Mouse (Mus musculus) heart, postnatal 4 days (tissue): ENCODE measurements around the gene Map3k19. TPM values are rescaled to one million over a fixed set of nuclear protein-coding genes. Genes with fewer than 3 reads are reported as not detected.

Experiments
- DNase-seq: peaks from one replicate; pipeline ENCODE4 v3.0.0; 2021
- total RNA-seq, 2 experiments: library from RNA; stranded (reverse); gene quantifications; 2 replicates each; pipeline ENCODE4 v1.2.3; 2021

Map3k19 gene
- total RNA-seq, 2 experiments from 2014 or later = not detected

- no peak for DNase-seq
Measured at GRCm38 (mm10) chr1:127796341-127796740, 58.5 kb downstream of the Map3k19 start.

GRCm38 (mm10) chr1:127795087-127795769 is 59.6 kb downstream of the Map3k19 start:
- DNase-seq = no peak

GRCm38 (mm10) chr1:127793459-127793858 is 61.4 kb downstream of the Map3k19 start:
- DNase-seq = no peak

DNA sequence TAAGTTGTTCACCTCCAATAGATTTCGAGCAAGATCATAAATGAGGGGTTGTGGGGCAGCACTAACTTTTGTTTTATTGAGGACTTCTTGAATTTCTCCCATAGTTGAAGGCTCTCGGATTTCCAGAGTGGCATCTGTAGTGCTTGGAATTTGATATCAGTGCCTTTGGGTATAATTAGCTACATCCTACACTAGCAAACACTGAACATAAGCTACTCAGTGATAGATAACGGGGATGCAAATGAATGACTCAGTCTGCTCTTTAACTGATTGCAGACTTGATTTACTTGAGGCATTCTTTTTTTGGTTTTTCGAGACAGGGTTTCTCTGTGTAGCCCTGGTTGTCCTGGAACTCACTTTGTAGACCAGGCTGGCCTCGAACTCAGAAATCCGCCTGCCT is 65.9 kb downstream of the Map3k19 start:
- no peak for DNase-seq

DNA sequence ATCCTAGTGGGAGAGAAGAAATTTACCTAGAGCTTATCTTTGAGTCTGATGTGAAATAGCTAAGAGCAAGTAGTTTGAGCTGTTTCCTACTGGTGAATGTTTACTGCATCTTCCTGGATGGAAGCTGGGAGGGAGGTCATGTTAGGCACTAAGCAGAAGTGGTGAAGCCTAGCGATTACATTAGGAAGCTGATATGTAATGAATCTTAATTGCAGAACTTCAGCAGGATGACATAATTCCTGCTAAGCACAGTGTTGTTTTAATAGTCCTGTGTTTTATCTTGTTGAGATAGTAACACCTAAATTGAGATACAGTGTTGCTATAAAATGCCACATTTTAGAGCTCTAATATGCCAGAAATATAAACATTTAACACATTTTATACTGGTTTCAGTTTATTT is 68.9 kb downstream of the Map3k19 start:
- no peak for DNase-seq

DNA sequence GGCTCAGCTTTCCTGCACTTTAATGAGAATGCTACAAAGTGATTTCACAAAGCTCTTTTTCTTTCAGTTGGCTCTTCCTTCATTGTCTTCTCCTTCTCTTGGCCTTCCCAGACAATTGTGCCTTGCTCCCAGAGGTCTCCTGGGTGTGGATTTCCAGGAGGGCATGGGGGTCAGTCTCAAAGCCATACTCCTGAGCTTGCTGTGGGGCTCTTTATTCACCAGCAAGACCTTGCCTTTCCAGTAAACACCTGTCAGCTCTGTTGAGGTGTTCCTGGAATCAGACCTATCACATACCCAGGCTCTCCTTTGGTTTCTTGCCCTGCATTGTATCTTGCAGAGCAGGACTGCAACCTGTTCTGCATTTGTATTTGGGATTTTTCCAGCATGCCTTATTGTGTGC is 71.0 kb downstream of the Map3k19 start:
- DNase-seq = no peak

GRCm38 (mm10) chr1:127780849-127781248 is 74.0 kb downstream of the Map3k19 start:
- DNase-seq = no peak

- no peak for DNase-seq
Measured at GRCm38 (mm10) chr1:127780142-127780541, 74.7 kb downstream of the Map3k19 start.

GRCm38 (mm10) chr1:127778611-127779010 is 76.2 kb downstream of the Map3k19 start:
- no peak for DNase-seq

GRCm38 (mm10) chr1:127776246-127776645 is 78.6 kb downstream of the Map3k19 start:
- no peak for DNase-seq

- no peak for DNase-seq
Measured at GRCm38 (mm10) chr1:127775206-127775720, 79.6 kb downstream of the Map3k19 start.

- DNase-seq = peak; percentile 63
Measured at GRCm38 (mm10) chr1:127774501-127774880, 80.3 kb downstream of the Map3k19 start.

GRCm38 (mm10) chr1:127773803-127774500 is 80.9 kb downstream of the Map3k19 start, which contains the start of gene Ccnt2:
TSS of gene Ccnt2 (plus strand) at chr1:127774164.
- peak; percentile 99 for DNase-seq

- DNase-seq = peak; percentile 20
Measured at GRCm38 (mm10) chr1:127773198-127773802, 81.5 kb downstream of the Map3k19 start.

GRCm38 (mm10) chr1:127766741-127767140 is 88.1 kb downstream of the Map3k19 start:
- DNase-seq = no peak

- DNase-seq = no peak
Measured at GRCm38 (mm10) chr1:127765468-127765867, 89.4 kb downstream of the Map3k19 start.

Other genes with a start within 250 kb of the Map3k19 start
- gene Tmem163, start 175.5 kb downstream of the Map3k19 start, total RNA-seq = 10 to 100 TPM; 13.8 to 14.7 TPM
- gene Acmsd, start 125.6 kb downstream of the Map3k19 start, total RNA-seq = under 1 TPM; 0.31 to 0.59 TPM
- gene Ccnt2, start 80.9 kb downstream of the Map3k19 start, total RNA-seq = 10 to 100 TPM; 37.7 to 40.0 TPM
- 10 to 100 TPM; 44.2 to 44.7 TPM for gene Rab3gap1, start 13.7 kb upstream of the Map3k19 start, total RNA-seq
- 10 to 100 TPM in 1 of 2 experiments, 1 to 10 TPM in 1; 8.2 to 10.8 TPM for gene Zranb3, start 248.0 kb upstream of the Map3k19 start, total RNA-seq
- 10 to 100 TPM; 59.7 to 61.8 TPM for gene R3hdm1, start 248.3 kb upstream of the Map3k19 start, total RNA-seq